Mouse (Mus musculus) adrenal gland, postnatal 10 days (tissue): ENCODE results near the gene Tshz3. TPM values are rescaled to one million over a fixed set of nuclear protein-coding genes. Genes with fewer than 3 reads are reported as not detected.

Experiments
- DNase-seq: peaks from one replicate; pipeline ENCODE4 v3.0.0; 2021; ENCODE audit warnings: mixed read lengths
- total RNA-seq, 2 experiments: library from RNA; stranded (reverse); gene quantifications; 2 replicates each; pipeline ENCODE4 v1.2.3; 2021

Gene Tshz3
- total RNA-seq, 2 experiments from 2014 or later: 5.1 to 6.1 TPM

GRCm38 (mm10) chr7:36697118-36697855, 631 bp upstream of the Tshz3 start:
- DNase-seq: peak; percentile 62

- no peak for DNase-seq
These were observed 650 bp downstream of the Tshz3 start for GRCm38 (mm10) chr7:36698589-36698946.

- no peak for DNase-seq
These were observed 1.4 kb downstream of the Tshz3 start for GRCm38 (mm10) chr7:36699001-36699987.

- DNase-seq: no peak
These were observed 8.7 kb downstream of the Tshz3 start for GRCm38 (mm10) chr7:36706636-36707035.

GRCm38 (mm10) chr7:36707266-36707665, 9.3 kb downstream of the Tshz3 start:
- DNase-seq: no peak

GRCm38 (mm10) chr7:36707681-36708350, 9.9 kb downstream of the Tshz3 start:
- no peak for DNase-seq

- no peak for DNase-seq
These were observed 10.9 kb downstream of the Tshz3 start for GRCm38 (mm10) chr7:36708823-36709222.

GRCm38 (mm10) chr7:36709239-36709638, 11.3 kb downstream of the Tshz3 start:
- DNase-seq: peak; percentile 39

- DNase-seq: no peak
These were observed 12.1 kb downstream of the Tshz3 start for GRCm38 (mm10) chr7:36709974-36710373.

GRCm38 (mm10) chr7:36710387-36710786, 12.5 kb downstream of the Tshz3 start:
- no peak for DNase-seq

GRCm38 (mm10) chr7:36711766-36712165, 13.8 kb downstream of the Tshz3 start:
- DNase-seq: peak; percentile 26

GRCm38 (mm10) chr7:36714323-36714722, 16.4 kb downstream of the Tshz3 start:
- no peak for DNase-seq

GRCm38 (mm10) chr7:36717192-36717591, 19.3 kb downstream of the Tshz3 start:
- no peak for DNase-seq

- DNase-seq: peak; percentile 13
These were observed 22.9 kb downstream of the Tshz3 start for GRCm38 (mm10) chr7:36720830-36721229.

- no peak for DNase-seq
These were observed 38.6 kb downstream of the Tshz3 start for GRCm38 (mm10) chr7:36736303-36737050.

- DNase-seq: no peak
These were observed 53.6 kb downstream of the Tshz3 start for GRCm38 (mm10) chr7:36751480-36751879.

- DNase-seq: no peak
These were observed 69.7 kb downstream of the Tshz3 start for GRCm38 (mm10) chr7:36767501-36768092.

- DNase-seq: no peak
These were observed 75.2 kb downstream of the Tshz3 start for GRCm38 (mm10) chr7:36773086-36773485.

GRCm38 (mm10) chr7:36776956-36777355, 79.0 kb downstream of the Tshz3 start:
- DNase-seq: peak; percentile 10

- DNase-seq: no peak
These were observed 80.5 kb downstream of the Tshz3 start for GRCm38 (mm10) chr7:36778456-36778855.

GRCm38 (mm10) chr7:36784243-36784773, 86.4 kb downstream of the Tshz3 start:
- DNase-seq: no peak
